Mouse (Mus musculus) spleen, postnatal 0 days (tissue): ENCODE results near the gene Ncmap. TPM values are rescaled to one million over a fixed set of nuclear protein-coding genes. Genes with fewer than 3 reads are reported as not detected.

Source experiments
- microRNA counts: library from miRNA; unstranded; fragments of <30 nt; microRNA quantifications from one replicate; lab custom pipeline; 2015
- polyA plus RNA-seq: library from polyadenylated mRNA; unstranded; fragments of >200 nt; fragmentation: Nextera tagmentation; extraction: Ambion mirVana; gene quantifications from 2 replicates; pipeline ENCODE4 v1.2.1, GENCODE M21; 2015

Gene Ncmap
- polyA plus RNA-seq: 0.12 TPM in 1 of 2 replicates, not detected in the other

GRCm38 (mm10) chr4:135397991-135398390, at the start of gene Ncmap:
Gene Ncmap (minus strand): TSS chr4:135398227.

DNA sequence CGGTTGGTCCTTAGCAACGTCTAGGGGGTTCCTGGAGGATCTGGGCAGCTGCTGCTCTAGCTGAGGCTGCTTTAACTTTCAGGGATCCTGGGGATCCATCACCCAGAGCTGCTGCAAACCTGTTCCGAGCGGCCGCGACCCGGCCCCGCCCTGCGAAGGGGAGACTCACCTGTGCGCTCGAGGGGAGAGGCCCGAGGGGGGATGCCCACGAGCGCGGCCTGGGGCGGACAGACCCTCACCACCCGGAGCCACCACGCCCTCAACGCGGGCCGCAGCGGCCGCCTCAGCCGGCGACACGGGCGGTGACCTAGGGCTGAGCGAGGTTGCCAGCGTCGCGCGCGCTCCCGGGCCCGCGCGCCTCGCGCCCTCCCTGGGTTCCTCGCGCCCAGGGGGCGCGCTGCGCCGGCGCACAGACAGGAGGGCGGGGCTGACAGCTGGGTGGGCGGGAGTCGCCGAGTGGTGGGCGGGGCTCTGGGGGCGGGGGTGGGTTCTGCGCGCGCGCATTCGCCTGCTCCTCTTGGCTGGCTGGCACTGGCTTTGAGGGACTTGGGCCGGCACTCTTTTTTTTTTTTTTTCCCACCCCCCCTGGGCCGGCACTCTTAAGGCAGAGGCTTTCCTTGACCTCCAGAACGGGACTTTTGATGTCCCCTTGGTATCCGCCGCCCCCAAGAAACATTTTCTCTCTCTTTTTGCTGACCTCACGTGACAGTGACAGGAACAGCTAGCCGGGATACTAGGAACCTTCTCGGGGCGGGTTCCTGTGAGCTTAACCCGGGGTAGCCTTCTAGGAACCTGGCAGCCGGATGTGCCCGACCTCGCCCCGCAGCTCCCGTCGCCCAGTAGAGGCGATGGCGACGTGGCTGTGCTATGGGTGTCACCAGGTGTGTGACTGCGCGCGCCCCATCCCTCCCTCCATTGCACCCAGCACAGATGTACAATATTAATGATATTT, 35.7 kb upstream of the Ncmap start, which contains the start of gene Rcan3:
Gene Rcan3, minus strand, starts transcription at position 411 of the 952 bp plus-strand sequence.

DNA sequence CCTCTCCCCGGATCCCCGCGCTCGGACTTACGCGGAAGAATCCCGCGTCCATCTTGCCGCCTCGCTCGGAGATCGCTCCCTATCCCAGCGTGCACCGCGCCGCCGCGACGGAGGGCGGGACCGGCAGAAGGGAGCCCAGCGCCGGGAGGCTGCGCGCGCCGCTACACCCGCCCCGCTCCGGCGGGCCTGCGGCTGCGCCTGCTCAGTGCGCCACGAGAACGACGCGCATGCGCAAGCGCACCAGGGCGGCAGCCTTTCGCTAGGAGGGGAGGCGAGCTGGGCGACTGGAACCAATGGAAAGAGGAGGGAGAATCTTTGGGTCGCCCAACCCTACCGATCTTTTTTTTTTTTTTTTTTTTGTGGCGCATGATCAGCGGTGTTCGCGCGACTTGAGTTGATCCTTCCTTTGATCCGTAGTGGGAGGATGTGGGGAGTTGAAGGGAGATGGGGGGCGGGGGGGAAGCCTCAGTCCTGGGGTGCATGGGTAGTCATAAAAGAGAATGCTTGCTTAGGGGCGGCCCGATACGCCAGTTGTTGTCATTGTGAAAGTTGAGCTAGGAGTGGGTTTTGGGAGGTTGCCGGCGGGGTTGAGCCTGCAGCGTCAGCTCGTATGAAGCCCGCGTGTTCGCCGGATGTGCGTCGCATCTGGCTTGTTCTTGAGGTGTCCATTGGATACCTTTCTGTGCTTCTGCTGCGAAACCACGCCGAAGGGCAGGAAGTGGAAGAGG, 44.8 kb downstream of the Ncmap start, which contains the start of gene Srrm1:
Gene Srrm1, minus strand, starts transcription at position 256 of the 728 bp plus-strand sequence.

MicroRNAs encoded within 50 kb of the gene (microRNA counts, 519-probe panel; counts per million panel counts)
- microRNA mmu-miR-700 (lab: Ali Mortazavi, UCI): 88.3 counts per million

Other genes starting within 250 kb of the Ncmap start
- 88.9 and 91.7 TPM in 2 replicates for gene Clic4, start 125.4 kb downstream of the Ncmap start, polyA plus RNA-seq
- gene Srrm1, start 44.9 kb downstream of the Ncmap start, polyA plus RNA-seq: 174 and 190 TPM in 2 replicates
- gene Rcan3, start 35.6 kb upstream of the Ncmap start, polyA plus RNA-seq: 11.3 and 11.9 TPM in 2 replicates
- 0.30 TPM in 1 of 2 replicates, not detected in the other for gene Stpg1, start 96.6 kb upstream of the Ncmap start, polyA plus RNA-seq
- gene Nipal3, start 96.8 kb upstream of the Ncmap start, polyA plus RNA-seq: 5.0 and 5.3 TPM in 2 replicates
- gene Grhl3, start 175.4 kb upstream of the Ncmap start, polyA plus RNA-seq: 0.06 and 0.26 TPM in 2 replicates